Mouse (Mus musculus) neural tube, embryonic 12.5 days (tissue): Measurements from ENCODE around the gene Lgmn. TPM values are rescaled to one million over a fixed set of nuclear protein-coding genes. Genes with fewer than 3 reads are reported as not detected.

Experiments
- ATAC-seq: fragments of 200-750 bp; cut with Nextera tagmentation; 2 replicates; pipeline ENCODE4 v1.8.0; 2017; ENCODE audit warnings: low read depth, mild to moderate bottlenecking, moderate TSS enrichment, moderate library complexity; ENCODE audit not compliant: low FRiP score
- H3K27ac ChIP-seq: fragments of 300-500 bp; sonication (generic); 2 replicates; pipeline ENCODE4 v1.5.1; 2016
- H3K27me3 ChIP-seq: fragments of 300-500 bp; sonication (generic); replicated peaks from 2 replicates; pipeline ENCODE4 v1.6.1; 2016; ENCODE audit warnings: mild to moderate bottlenecking
- H3K36me3 ChIP-seq: fragments of 300-500 bp; sonication (generic); 2 replicates; pipeline ENCODE4 v1.6.1; 2016; ENCODE audit warnings: mild to moderate bottlenecking
- H3K4me1 ChIP-seq: fragments of 300-500 bp; sonication (generic); 2 replicates; pipeline ENCODE4 v1.6.1; 2016
- H3K4me2 ChIP-seq: fragments of 300-500 bp; sonication (generic); replicated peaks from 2 replicates; pipeline ENCODE4 v1.6.1; 2016; ENCODE audit warnings: mild to moderate bottlenecking
- H3K4me3 ChIP-seq: fragments of 300-500 bp; sonication (generic); 2 replicates; pipeline ENCODE4 v1.5.1; 2016
- H3K9ac ChIP-seq: fragments of 300-500 bp; sonication (generic); 2 replicates; pipeline ENCODE4 v1.6.1; 2016; ENCODE audit warnings: mild to moderate bottlenecking
- H3K9me3 ChIP-seq: fragments of 300-500 bp; sonication (generic); 2 replicates; pipeline ENCODE4 v1.6.1; 2016; ENCODE audit warnings: mild to moderate bottlenecking
- WGBS: fragments of 180-500 bp; shearing (Covaris S2); methylation state at CpG from one replicate; pipeline ENCODE4 v1.1.7; 2016; 5-methylcytosine and 5-hydroxymethylcytosine counted together
- polyA plus RNA-seq: library from polyadenylated mRNA; unstranded; fragments of >200 nt; fragmentation: Nextera tagmentation; extraction: Ambion mirVana; gene quantifications from 2 replicates; pipeline ENCODE4 v1.2.1, GENCODE M21; 2016

Gene Lgmn
- 69.9 and 71.8 TPM in 2 replicates for polyA plus RNA-seq

- WGBS = under 1% methylated on average over 28 of the region's 28 CpGs
- peak within 1 kb of the TSS; percentile 66 for H3K4me2 ChIP-seq
- H3K9ac ChIP-seq = peak within 1 kb of the TSS; percentile 44
- peaks cover 10% of the 10 kb centered on the region; the same call in 1 of the 2 replicates for H3K4me1 ChIP-seq
- H3K27ac ChIP-seq = no peak within 1 kb of the TSS
- H3K36me3 ChIP-seq = no peaks in the 10 kb centered on the region
- ATAC-seq = peak; percentile 100
- H3K4me3 ChIP-seq = peak within 1 kb of the TSS; percentile 60
- no peaks in the 10 kb centered on the region for H3K9me3 ChIP-seq
- no peaks in the 10 kb centered on the region for H3K27me3 ChIP-seq
Observed at GRCm38 (mm10) chr12:102439632-102440023, at the start of gene Lgmn. Gene Lgmn, minus strand, starts transcription at chr12:102439813.

- no peak overlapping the region for H3K4me3 ChIP-seq
- H3K4me2 ChIP-seq = no peak overlapping the region
- no peak overlapping the region for H3K27ac ChIP-seq
- no peak overlapping the region for H3K9ac ChIP-seq
- ATAC-seq = no peak
- no peaks in the 10 kb centered on the region for H3K4me1 ChIP-seq
- no peaks in the 10 kb centered on the region for H3K27me3 ChIP-seq
- no peaks in the 10 kb centered on the region for H3K9me3 ChIP-seq
- 68% methylated on average over 3 of the region's 3 CpGs for WGBS
- H3K36me3 ChIP-seq = peaks cover 63% of the 10 kb centered on the region
Observed at GRCm38 (mm10) chr12:102484946-102485345, 45.3 kb upstream of the Lgmn start.

GRCm38 (mm10) chr12:102480481-102480880, 40.9 kb upstream of the Lgmn start:
- Histone ChIP-seq H3K9ac (no peak overlapping the region), H3K4me3 (no peak overlapping the region), H3K27me3 (no peaks in the 10 kb centered on the region), H3K4me1 (no peaks in the 10 kb centered on the region), H3K9me3 (no peaks in the 10 kb centered on the region), H3K36me3 (peaks cover 59% of the 10 kb centered on the region), H3K27ac (no peak overlapping the region), H3K4me2 (no peak overlapping the region)
- WGBS = 93% methylated on average over 4 of the region's 4 CpGs
- no peak for ATAC-seq

GRCm38 (mm10) chr12:102474411-102474810, 34.8 kb upstream of the Lgmn start:
- Histone ChIP-seq H3K9me3 (no peaks in the 10 kb centered on the region), H3K36me3 (peaks cover 41% of the 10 kb centered on the region), H3K4me1 (peaks cover 6% of the 10 kb centered on the region; the same call in 1 of the 2 replicates), H3K4me3 (no peak overlapping the region), H3K9ac (no peak overlapping the region), H3K27me3 (no peaks in the 10 kb centered on the region), H3K4me2 (no peak overlapping the region), H3K27ac (no peak overlapping the region)
- no peak for ATAC-seq
- 96% methylated on average over 7 of the region's 7 CpGs for WGBS

- WGBS = under 1% methylated on average over 82 of the region's 86 CpGs
- no peak within 1 kb of the TSS for H3K27ac ChIP-seq
- H3K4me2 ChIP-seq = peak within 1 kb of the TSS; percentile 88
Observed at GRCm38 (mm10) chr12:102468894-102469764, 29.5 kb upstream of the Lgmn start, which contains the start of gene Golga5. Gene Golga5, plus strand, starts transcription at chr12:102469135.

GRCm38 (mm10) chr12:102468136-102468535, 28.5 kb upstream of the Lgmn start:
- Histone ChIP-seq H3K27ac (no peak overlapping the region), H3K4me2 (no peak overlapping the region), H3K9me3 (no peaks in the 10 kb centered on the region), H3K27me3 (no peaks in the 10 kb centered on the region), H3K4me3 (no peak overlapping the region), H3K36me3 (peaks cover 7% of the 10 kb centered on the region), H3K4me1 (peaks cover 6% of the 10 kb centered on the region; the same call in 1 of the 2 replicates), H3K9ac (no peak overlapping the region)
- no peak for ATAC-seq
- 88% methylated on average over 1 of the region's 1 CpGs for WGBS

More at GRCm38 (mm10) chr12:102468894-102469764, 29.5 kb upstream of the Lgmn start, which contains the start of gene Golga5:
- Histone ChIP-seq H3K9ac (peak within 1 kb of the TSS; percentile 81), H3K4me3 (peak within 1 kb of the TSS; percentile 77), H3K27me3 (no peaks in the 10 kb centered on the region), H3K9me3 (no peaks in the 10 kb centered on the region), H3K4me1 (peaks cover 6% of the 10 kb centered on the region; the same call in 1 of the 2 replicates), H3K36me3 (peaks cover 12% of the 10 kb centered on the region)
- peak; percentile 98 for ATAC-seq

- Histone ChIP-seq H3K27ac (no peak overlapping the region), H3K9me3 (no peaks in the 10 kb centered on the region), H3K36me3 (no peaks in the 10 kb centered on the region), H3K4me1 (0 out of 2 replicates have a peak, but pooled peaks cover under 1% of the 10 kb centered on the region), H3K27me3 (no peaks in the 10 kb centered on the region), H3K9ac (no peak overlapping the region), H3K4me2 (no peak overlapping the region), H3K4me3 (no peak overlapping the region)
- no peak for ATAC-seq
- 62% methylated on average over 4 of the region's 4 CpGs for WGBS
Observed at GRCm38 (mm10) chr12:102464650-102465049, 25.0 kb upstream of the Lgmn start.

GRCm38 (mm10) chr12:102461177-102461576, 21.6 kb upstream of the Lgmn start:
- Histone ChIP-seq H3K9me3 (no peaks in the 10 kb centered on the region), H3K9ac (no peak overlapping the region), H3K4me2 (no peak overlapping the region), H3K36me3 (no peaks in the 10 kb centered on the region), H3K27me3 (no peaks in the 10 kb centered on the region), H3K27ac (no peak overlapping the region), H3K4me1 (no peaks in the 10 kb centered on the region), H3K4me3 (no peak overlapping the region)
- WGBS = 74% methylated on average over 5 of the region's 5 CpGs
- no peak for ATAC-seq

- 77% methylated on average over 5 of the region's 5 CpGs for WGBS
- no peaks in the 10 kb centered on the region for H3K9me3 ChIP-seq
- ATAC-seq = no peak
- no peaks in the 10 kb centered on the region for H3K4me1 ChIP-seq
- H3K27ac ChIP-seq = no peak overlapping the region
- H3K36me3 ChIP-seq = no peaks in the 10 kb centered on the region
- H3K4me2 ChIP-seq = no peak overlapping the region
- H3K27me3 ChIP-seq = no peaks in the 10 kb centered on the region
- no peak overlapping the region for H3K9ac ChIP-seq
- H3K4me3 ChIP-seq = no peak overlapping the region
Observed at GRCm38 (mm10) chr12:102460014-102460413, 20.4 kb upstream of the Lgmn start.

GRCm38 (mm10) chr12:102456467-102457193, 17.0 kb upstream of the Lgmn start:
- Histone ChIP-seq H3K9ac (no peak overlapping the region), H3K4me1 (no peaks in the 10 kb centered on the region), H3K27ac (no peak overlapping the region), H3K27me3 (no peaks in the 10 kb centered on the region), H3K4me2 (no peak overlapping the region), H3K9me3 (no peaks in the 10 kb centered on the region), H3K36me3 (no peaks in the 10 kb centered on the region), H3K4me3 (no peak overlapping the region)
- 85% methylated on average over 6 of the region's 7 CpGs for WGBS
- no peak for ATAC-seq

- Histone ChIP-seq H3K9me3 (no peaks in the 10 kb centered on the region), H3K4me2 (no peak overlapping the region), H3K36me3 (no peaks in the 10 kb centered on the region), H3K27ac (no peak overlapping the region), H3K27me3 (no peaks in the 10 kb centered on the region), H3K4me3 (no peak overlapping the region), H3K4me1 (no peaks in the 10 kb centered on the region), H3K9ac (no peak overlapping the region)
- ATAC-seq = no peak
- 43% methylated on average over 6 of the region's 6 CpGs for WGBS
Observed at GRCm38 (mm10) chr12:102453581-102453980, 14.0 kb upstream of the Lgmn start.

- WGBS = 79% methylated on average over 8 of the region's 8 CpGs
- no peak overlapping the region for H3K9ac ChIP-seq
- H3K27me3 ChIP-seq = no peaks in the 10 kb centered on the region
- no peak overlapping the region for H3K27ac ChIP-seq
- no peak overlapping the region for H3K4me3 ChIP-seq
- no peaks in the 10 kb centered on the region for H3K4me1 ChIP-seq
- no peaks in the 10 kb centered on the region for H3K36me3 ChIP-seq
- no peaks in the 10 kb centered on the region for H3K9me3 ChIP-seq
- ATAC-seq = no peak
- H3K4me2 ChIP-seq = no peak overlapping the region
Observed at GRCm38 (mm10) chr12:102451126-102451851, 11.7 kb upstream of the Lgmn start.
